Mouse (Mus musculus) left cerebral cortex, postnatal 25 days (tissue): ENCODE data around the gene 1810049J17Rik. TPM values are rescaled to one million over a fixed set of nuclear protein-coding genes. Genes with fewer than 3 reads are reported as not detected.

Experiments used
- DNase-seq, 2 experiments: peaks; one replicate each; pipeline ENCODE4 v3.0.0; 2022; ENCODE audit warnings: low spot score in 2 of 2, mixed read lengths in 1 of 2
- intact Hi-C: fragments of 180-260 bp; cut with DNase I; formaldehyde crosslinking; loops from one replicate; pipeline ENCODE4 v1.15.1; 2025
- total RNA-seq, 2 experiments: library from RNA; stranded (reverse); gene quantifications; 2 replicates each; pipeline ENCODE4 v1.2.3; 2021

Gene 1810049J17Rik
- total RNA-seq, 2 experiments from 2014 or later, result 2.0 to 2.4 TPM

DNA sequence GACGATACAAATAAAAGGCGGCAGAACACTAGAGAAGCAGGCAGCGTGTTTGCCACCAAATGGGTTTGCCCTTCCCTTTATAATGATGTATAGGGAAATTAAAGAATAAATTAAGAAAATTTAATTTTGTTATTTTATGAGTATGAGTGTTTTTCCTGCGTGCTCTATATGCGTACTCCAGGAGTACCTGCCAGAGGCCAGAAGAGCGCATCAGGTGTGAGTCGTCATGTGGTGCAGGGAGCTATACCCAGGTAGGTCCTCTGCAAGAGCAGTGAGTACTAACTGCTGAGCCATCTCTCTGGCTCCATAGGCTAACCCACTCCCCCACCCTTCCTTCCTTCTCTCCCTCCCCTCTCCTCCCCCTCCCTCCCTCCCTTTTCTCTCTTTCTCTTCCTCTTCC, 29.8 kb upstream of the 1810049J17Rik start:
- no peak for DNase-seq
- intact Hi-C loops, result no loop called here

DNA sequence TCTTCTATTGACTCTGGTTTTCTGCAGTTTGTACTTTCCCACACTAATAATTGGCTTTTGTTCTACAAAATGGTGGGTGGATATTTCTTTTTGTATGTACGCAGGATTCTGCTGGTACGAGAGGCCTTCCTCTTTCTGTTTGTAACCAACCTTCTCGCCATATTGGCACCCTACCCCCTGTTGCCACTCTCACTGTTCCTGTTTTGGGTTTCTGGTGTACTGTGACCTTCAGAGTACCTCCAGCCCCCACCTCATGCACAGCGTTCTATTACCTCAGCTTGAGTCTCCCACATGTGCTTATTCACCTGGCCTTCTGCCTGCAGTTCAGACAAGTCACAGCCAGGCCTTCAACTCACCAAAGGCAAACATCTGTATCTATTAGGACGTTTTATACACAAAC, 28.1 kb upstream of the 1810049J17Rik start:
- no peak for DNase-seq

DNA sequence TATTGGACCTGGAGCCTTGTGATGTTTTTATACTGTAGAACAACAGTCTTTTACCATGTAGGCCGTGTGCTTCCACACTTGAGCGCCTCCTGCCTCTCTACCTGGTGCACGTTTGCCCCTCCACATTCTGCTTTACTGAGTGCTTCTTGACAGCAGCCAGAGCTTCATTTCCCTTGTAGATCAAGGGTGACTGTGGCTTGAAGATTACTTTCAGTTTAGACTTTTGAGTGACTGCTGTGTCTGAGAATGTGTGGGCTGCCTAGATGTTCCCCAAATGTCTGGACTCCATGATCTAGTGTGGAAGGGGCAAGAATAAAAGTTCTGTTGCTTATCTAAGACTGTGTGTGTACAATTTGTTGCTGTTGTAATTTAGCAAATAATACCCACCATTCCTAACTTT, 27.3 kb upstream of the 1810049J17Rik start:
- intact Hi-C loops, result no loop called here
- DNase-seq, result no peak

More for the DNA sequence above, 28.1 kb upstream of the 1810049J17Rik start:
- intact Hi-C loops, result no loop called here

DNA sequence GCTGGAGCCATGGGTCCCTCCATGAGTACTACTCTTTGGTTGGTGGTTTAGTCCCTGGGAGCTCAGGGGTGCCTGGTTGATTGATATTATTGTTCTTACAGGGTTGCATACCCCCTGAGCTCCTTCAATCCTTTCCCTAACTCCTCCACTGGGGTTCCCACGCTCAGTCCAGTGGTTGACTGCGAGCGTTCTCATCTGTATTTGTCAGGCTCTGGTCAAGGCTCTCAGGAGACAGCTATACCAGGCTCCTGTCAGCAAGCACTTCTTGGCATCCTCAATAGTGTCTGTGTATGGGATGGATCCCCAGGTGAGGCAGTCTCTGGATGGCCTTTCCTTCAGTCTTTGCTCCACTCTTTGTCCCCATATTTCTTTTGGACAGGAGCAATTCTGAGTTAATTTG, 25.2 kb upstream of the 1810049J17Rik start:
- no peak for DNase-seq
- intact Hi-C loops, result no loop called here

DNA sequence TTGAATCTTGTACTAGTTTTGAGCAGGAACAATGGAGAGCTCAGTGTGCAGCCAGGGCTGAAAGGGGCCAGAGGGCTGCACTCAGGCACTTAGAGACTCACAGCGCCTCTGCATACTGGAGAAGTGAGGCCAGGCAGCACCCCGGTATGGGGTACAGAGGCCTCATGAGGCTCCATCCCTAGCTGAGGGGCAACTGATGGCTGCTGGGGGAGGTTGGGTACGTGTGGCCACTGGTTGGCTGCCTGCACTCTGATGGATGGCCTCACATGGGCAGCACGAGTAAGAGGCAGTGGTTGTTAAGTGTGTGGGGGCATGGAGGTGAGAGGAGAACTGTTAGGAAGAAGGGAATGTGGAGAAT, 19.7 kb upstream of the 1810049J17Rik start:
- intact Hi-C loops, result no loop called here

DNA sequence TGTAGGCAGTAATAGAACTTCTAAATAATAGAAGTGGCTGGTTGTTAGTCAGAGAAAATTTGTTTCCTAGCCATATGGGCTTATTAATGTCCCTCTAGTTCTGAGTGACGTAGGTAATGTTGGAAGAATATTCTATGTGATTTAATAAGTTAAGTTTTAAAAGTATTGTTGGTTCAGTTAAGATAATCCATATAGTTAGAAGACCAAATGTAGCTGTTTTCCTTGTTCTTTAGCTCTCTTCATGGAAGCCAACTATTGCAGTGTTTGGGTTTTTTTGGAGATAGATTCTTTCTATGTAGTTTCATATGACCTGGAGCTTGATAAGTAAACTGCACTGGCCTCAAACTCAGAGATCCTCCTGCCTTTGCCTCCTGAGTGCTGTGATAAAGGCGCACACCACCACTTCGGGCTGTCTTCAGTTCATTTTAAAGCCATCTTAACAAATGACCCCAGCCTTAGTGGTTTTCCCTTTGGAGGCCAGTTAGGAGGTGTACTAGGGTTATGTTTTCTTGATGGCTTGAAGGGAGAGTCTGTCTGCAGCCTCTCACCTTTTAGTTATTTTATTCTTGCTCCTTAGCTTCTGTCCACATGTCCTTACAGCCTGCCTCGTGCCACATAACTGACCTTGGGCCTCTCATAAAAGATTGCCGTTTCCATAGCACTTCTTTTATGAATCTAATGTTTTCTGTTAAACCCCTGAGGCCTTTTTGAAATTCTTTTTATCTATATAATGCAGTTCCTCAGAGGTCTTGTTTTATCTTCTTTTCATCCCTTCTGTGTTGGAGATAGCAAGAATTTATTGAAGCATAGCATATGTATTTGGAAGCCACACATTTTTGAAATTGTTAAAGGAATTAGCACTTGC, 19.1 kb upstream of the 1810049J17Rik start:
- no peak for DNase-seq
- intact Hi-C loops, result no loop called here

More for the DNA sequence above, 19.7 kb upstream of the 1810049J17Rik start:
- DNase-seq, result no peak

DNA sequence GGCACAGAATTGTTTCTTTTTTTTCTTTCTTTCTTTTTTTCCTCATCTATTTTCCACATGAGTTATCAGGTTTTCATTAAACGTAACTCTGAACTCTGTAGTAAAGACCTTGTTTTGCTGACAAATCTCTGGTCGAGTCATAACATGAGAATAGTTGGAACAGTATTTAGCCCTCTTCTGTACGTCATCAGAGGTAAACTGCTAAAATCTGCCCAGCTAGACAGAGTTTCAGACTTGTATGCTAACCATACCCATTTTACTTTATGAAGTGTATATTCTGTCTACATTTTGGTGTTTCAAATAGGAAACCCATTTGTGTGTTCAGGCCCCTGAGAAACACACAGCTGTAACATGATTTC, 16.1 kb upstream of the 1810049J17Rik start:
- intact Hi-C loops, result no loop called here
- DNase-seq, result no peak

DNA sequence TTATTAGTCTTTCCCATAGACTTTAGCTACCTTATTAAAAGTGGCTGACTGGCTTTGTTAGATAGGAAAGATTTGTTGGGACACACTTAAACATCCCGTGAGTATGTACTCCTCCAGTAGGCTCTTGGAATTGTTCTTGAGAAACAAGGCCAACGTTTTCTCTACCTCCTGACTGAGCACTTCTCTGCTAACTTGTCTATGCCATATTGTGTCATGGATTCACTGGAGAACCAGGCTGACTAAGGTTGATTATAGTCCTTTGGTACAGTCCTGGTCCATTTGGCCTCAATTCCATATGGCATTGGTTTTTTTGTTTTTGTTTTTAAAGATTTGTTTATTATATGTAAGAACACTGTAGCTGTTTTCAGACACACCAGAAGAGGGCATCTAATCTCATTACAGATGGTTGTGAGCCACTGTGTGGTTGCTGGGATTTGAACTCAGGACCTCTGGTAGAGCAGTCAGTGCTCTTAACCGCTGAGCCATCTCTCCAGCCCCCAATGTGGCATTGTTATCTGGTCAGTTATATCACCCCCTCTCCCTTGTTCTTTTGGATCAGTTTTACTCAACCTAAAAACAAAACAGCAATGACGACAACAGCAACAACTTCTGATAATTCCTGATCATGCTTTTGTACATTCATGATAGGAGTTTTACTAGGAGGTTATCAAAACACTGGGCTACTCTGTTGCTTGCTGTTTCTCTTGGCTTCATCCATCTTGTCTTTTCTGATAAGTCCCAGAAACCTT, 15.5 kb upstream of the 1810049J17Rik start:
- DNase-seq, result no peak
- intact Hi-C loops, result no loop called here

DNA sequence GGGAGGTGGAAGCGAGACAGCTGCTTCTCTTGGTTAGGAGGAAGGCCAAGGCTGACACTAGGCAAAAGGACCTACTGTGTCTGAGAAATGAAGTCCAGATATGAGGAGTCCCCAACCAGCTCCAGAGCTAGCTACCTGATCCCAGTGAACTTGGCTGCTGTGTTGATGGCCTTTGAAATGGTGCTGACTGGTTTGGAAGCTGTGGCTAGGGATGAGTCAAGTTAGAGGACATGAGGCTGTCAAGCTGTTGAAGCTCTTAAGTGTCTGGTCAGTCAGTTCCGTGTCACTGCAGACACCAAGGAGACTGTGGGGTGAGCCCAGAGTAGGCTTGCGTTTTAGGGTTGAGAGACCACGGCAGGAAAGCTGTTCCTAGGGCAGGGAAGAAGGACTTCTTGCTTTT, 12.7 kb upstream of the 1810049J17Rik start:
- intact Hi-C loops, result no loop called here
- DNase-seq, result no peak

DNA sequence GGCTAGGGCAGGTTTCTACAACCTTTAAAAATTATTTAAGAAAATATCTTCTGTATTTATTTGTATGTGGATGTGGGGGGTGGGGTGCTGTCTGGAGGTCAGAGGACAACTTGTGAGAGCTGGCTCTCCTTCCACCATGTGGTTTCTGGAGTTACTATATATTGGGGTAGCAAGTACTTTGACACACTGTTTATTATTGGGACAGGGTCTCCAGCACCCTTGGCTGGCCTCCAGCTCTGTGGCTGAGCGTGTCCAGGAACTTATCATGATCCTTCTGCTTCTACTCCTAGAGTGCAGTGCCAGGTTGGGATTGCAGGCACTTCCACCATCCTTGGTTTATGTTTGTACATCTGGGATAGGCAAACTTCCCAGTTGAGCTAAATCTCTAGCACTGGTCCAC, 9.6 kb upstream of the 1810049J17Rik start:
- no peak for DNase-seq
- intact Hi-C loops, result no loop called here

DNA sequence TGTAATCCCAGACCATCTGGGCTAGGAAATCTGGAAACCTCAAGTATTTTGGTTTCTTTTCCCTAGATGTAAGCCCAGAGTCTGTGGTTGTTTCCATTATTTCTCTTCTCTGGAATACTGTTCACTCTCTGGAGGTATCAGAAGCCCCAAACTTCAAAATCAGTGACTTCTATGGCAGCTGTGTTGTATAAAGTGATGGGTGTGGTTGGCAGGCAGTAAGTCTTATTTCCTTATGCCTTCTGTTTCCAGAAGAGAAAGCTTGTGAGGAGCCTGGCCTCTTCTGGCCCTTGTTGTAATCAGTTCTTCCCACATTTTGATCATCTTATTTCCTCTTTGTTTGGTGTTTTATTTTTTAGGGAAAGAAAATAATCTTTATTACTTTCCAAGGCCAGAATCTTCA, 9.2 kb upstream of the 1810049J17Rik start:
- no peak for DNase-seq
- intact Hi-C loops, result no loop called here

DNA sequence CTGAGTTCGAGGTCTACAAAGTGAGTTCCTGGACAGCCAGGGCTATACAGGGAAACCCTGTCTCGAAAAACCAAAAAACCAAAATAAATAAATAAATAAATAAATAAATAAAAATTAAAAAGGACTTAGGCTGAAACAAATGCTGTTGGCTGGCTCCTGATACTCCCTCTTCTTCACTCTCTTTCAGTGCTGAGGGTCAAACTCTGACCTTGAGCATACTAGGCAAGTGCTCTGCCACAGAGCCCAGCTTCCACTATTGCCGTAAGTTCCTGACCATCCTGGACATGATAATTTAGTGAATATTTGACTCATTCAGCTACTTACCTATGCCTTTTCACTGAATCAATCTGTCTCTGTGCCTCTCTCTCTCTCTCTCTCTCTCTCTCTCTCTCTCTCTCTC, 8.7 kb upstream of the 1810049J17Rik start:
- no peak for DNase-seq
- intact Hi-C loops, result no loop called here

DNA sequence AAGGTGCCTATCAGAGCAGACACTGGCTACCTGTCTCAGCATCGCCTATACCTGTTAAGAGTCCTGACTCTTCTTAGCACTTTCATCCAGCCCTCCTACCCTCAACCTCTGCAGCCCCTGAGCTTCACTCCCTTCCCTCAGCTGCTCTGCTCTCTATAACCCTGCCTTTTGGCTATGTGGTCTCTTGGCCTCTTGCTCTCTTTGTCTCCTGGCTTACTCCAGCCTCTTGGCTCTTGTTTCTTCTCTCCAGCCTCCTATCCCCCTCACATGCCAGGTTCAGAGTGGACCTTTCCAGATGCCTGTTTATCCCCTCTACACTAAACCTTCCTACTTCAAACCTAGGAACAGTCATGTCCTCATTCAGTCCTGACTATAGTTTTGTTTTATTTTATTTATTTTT, 2.6 kb upstream of the 1810049J17Rik start:
- DNase-seq, result no peak
- intact Hi-C loops, result loop anchor here (5.0 kb wide), 1 partner anchor 117 kb away; the partner anchor contains the start of gene Mtmr12

DNA sequence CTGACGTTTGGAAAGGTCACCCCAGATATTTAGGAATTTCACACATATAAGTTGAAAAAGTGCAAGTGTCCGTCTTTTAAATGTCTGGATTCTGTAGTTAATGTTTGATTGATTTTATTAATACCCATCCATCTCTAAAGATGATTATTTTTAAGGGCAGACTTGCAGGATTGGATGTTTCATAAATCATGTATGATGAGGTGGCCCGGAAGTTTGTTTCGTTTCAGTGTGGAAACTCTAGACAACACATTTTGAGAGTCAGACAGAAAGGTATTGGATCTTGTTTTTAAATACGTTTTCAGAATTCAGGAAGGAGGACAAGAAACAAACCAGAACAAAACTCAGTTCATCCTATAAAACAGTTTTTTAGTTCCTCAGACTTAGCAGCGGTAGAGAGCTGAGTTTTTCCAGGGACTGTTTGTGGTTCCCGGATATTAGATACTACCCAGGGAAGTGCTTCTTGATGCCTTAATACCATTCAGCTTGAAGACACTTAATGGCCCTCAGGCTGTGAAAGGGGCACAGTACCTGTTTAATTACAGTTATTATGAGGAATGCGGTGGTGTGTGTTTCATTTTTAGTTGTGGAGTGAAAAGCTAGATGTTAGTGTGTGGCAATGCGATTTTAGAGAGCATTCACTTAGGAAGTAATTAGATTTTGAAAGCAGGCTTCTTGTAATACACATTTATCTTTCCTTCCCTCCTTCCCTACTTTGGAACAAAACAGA, 1.1 kb upstream of the 1810049J17Rik start:
- DNase-seq, result no peak
- intact Hi-C loops, result loop anchor here (5.0 kb wide), 1 partner anchor 116 kb away; the partner anchor contains the start of gene Mtmr12

DNA sequence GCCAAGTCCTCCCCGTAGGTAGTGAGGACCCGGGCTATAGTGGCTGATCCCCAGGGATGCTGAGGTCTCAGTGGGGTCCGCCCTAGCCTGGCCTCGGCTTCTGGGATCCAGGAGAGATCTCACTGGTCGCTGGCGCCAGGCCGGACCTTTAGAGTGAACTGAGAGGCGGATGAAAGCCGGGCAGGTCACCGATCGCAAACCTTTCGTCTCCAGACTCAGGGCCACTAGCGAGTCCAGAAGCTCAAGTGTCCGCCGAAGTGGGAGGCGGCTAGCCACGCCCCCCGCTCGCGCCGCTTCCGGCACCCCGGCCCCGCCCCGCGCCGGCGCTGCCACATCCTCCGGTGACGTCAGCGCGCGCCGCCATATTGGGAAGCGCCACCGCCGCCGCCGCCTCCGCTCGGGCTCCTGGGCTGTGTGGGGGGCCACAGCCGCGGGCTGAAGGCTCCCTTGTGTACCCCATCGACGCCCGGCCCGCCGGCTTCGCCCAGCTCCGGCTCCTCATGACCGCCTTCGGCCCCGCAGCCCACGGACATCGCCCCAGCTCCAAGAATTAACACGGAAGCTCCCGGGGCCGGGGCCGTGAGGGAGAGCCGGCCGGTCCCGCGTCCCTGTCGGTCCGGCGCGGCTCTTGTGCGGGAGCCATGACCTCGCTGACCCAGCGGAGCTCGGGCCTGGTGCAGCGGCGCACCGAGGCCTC, 460 bp downstream of the 1810049J17Rik start, which contains the start of gene Golph3:
TSS of gene Golph3 (plus strand) at position 360 of the 697 bp plus-strand sequence.
- DNase-seq, result peak; percentile 96
- intact Hi-C loops, result loop anchor here (5.0 kb wide), 1 partner anchor 114 kb away; the partner anchor contains the start of gene Mtmr12

DNA sequence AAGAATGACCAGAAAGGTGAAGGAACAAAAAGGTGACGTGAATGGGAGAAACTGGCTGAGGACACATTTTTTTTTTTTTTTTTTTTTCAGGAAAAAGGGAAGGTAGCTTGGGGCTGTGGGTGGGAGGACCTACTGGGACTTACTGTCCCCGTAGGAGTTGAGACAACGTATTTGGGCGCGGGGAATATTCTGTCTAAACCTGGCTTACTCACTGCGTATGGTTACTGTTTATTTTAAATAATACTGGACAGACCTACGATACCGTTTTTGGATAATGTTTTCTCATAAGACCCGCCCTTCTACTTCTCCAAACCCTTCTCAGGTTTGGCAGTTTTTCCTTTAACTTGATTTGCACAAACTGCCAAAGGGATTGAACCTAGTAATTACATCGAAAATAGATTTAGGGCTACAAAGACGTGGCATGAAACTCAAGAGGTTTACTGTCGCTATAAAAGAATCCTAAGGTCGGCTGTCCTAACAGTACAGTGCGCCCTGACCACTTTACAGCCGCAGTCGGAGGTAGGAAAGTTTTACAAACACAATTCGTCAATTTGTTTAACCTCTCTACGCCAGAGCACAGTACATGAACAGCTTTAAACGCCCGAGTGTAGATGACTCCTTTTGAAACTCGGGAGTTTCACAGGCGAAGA, 1.1 kb downstream of the 1810049J17Rik start:
- intact Hi-C loops, result loop anchor here (5.0 kb wide), 1 partner anchor 113 kb away; the partner anchor contains the start of gene Mtmr12
- no peak for DNase-seq

DNA sequence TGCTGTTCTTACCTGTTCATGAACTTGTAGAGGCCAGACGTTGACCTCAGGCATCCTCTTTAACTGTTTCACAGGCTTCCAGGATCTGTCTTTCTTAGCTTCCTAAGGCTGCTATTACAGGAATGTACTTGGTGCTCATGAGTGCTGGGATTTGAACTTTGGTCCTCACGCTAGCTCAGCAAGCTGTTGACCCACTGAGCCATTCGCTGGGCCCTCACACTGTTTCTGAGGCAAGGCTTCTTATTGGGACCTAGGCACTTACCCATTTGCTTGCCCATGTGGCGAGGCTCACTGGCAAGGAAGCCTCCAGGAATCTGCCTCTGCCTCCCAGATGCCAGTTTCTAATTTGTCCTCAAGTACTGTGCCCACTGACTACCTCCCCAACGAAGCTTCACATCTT, 1.8 kb downstream of the 1810049J17Rik start:
- DNase-seq, result no peak
- intact Hi-C loops, result loop anchor here (5.0 kb wide), 1 partner anchor 113 kb away; the partner anchor contains the start of gene Mtmr12

DNA sequence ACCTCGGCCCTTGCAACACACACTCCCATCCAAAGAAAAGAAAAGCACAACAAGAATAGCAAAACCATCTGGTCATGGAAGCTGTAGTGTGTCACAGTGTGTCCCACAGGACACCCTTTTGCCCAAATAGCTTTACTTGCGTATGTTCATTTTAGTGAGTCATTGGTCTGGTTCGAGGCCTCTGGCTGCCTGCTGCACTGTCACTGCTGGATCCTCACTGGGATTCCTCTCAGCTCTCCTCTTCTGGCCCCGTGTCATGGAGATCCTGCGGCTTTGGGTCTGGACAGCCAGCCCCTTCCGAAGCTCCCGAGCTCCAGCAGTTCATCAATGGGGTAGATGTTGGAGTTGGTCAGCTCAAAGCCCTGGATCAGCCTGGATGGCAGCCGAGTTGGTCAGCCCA, 3.2 kb downstream of the 1810049J17Rik start:
- no peak for DNase-seq
- intact Hi-C loops, result no loop called here

DNA sequence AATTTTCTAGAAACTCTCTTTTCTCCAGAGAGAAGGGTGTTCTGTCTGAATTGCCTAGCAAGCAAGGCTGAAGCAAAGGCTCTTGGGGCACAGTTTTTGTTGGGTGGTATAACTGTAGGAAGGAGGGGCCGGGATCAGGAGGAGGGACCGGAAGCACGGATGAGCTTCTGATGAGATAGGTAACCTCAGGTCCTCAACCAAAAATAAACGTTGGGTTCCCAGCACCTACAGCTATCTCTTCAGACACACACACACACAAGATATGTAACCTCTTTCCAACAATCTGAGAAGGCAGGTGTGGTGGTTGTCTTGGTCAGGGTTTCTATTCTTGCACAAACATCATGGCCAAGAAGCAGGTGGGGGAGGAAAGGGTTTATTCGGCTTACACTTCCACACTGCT, 4.4 kb downstream of the 1810049J17Rik start:
- no peak for DNase-seq
- intact Hi-C loops, result no loop called here
